Mouse (Mus musculus) skeletal muscle tissue, adult 2 months (tissue): ENCODE measurements around the gene Gm49378.
A peak's percentile ranks its signal among the peaks of the same experiment; 100 is the strongest.

ENCODE experiments used
- DNase-seq: peaks from one replicate; pipeline ENCODE4 v3.0.0-alpha.2; 2012; ENCODE audit warnings: low read depth, low spot score

Gene Gm49378

DNA sequence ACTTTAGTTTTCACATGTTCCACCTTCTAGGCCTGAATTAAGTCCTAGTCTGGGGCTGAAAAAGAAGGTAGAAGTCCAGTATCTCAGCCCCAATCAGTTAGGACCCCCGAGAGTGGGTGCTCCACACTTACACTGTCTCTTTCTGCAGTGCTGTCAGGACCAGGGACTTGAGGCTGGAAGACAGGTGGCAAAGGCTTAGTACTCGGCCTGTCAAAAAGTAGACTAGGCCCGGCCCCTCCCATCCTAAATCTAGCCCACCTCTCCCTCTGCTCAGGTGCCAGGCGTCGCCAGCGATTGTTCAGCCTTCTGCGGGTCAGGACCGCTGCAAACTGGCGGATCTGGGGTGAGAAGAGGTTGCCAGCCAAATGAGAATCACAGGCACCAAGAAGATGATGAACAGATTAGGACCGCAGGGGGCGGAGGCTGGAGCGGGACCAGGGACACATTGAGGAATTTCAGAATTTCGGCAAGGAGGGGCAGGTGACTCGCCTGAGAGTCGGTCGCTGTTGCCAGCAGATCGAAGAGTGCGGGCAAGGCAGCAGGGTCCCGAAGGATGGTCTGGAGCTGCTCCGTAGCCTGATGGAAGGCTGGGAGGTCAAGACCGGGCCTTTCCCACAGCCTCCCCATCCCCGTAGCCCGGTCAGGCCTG, 2.7 kb downstream of the Gm49378 start:
- no peak for DNase-seq

DNA sequence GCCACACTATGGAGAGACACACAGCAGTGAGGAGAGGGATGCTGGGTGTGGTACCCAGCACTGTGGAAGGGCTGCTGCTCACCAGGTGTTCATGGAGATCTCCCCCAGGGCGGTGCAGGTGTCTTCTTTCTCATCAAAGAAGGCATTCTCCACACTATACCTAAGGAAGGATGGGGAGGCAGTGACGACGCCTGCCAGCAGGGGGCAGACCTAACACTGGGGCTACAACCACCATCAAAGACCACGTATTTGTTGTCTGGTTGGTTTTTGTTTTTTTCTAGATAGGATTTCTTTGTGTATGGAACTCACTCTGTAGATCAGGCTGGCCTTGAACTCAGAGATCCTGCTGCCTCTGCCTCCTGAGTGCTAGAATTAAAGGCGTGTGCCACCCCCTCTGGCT, 8.4 kb downstream of the Gm49378 start:
- no peak for DNase-seq

DNA sequence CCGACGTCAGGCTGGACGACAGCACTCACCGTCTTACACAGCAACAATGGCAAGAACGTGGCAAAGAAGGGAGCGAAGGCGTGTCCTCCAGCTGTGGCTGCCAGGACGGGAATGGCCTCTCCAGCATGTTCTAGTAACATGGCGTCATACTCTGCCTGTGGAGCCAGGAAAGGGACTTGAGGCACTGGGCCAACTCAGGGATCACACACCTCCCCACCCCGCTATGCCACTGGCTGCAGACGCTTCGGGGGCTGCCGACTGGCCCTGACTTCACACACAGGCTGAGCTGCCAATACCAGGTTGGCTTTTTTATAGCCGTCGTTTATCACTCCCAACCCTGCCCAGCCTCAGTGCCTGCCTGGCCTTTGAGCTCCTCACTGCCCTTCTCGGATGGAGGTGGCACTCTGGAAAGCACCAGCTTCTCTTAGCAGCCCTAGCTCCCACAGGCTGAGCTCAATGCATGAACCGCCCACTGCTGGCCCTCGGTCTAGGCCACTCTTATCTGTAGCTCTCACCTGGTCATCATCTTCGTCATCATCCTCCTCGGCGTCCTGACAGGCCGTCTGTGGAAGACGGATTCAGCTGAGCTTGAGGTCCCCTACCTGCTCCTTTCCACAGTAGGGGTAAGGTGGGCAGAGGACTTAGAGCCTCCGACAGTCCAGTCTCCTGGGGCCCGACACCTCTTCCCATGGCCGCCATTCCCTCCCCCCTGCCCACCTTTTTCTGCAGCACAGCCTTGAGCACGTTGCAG, 9.4 kb downstream of the Gm49378 start:
- no peak for DNase-seq

DNA sequence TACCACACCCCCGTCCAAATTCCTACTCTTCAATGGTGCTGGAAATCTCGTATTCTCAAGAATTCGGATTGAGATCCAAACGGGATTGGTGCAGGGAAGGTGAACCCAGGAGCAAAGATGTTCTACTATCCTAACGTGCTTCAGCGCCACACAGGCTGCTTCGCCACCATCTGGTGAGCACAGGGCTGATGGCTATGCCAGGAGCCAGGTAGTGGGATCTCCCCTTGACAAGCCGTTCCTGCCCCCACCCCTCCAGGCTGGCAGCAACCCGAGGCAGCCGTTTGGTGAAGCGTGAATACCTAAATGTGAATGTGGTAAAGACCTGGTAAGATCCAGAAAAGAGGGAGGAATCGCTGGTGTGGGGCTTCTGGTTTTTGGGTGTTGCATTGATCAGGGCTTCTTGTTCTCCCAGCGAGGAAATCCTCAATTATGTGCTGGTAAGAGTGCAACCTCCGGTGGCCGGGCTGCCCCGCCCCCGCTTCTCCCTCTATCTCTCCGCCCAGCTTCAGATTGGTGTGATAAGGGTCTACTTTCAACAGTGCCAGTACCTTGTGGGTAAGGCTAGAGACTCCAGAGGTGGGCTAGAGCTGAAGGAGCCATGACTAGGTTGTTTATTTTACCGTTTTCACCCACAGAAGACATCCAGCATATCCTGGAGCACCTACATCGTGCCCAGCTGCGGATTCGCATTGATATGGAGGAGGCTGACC, 19.1 kb downstream of the Gm49378 start:
- no peak for DNase-seq

DNA sequence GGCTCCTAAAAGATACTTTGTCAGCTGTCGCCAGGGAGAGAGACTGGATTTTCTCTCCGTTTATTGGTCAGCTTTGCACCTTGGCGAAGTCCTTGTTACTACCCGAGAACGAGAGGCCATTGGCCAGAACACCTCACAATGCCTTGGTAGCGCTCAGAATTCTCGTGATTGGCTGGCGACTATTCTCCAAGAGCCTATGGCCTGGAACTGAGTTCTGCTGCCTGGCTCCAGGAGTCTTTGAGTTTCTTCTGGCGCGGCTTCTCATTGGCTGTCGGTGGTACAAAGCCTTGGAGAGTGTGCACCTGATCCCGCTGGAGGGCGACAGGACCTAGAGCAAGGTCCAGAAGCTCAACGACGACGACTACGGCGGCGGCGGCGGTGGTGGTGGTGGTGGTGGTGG, 19.9 kb downstream of the Gm49378 start, which contains the start of gene Rec8:
Rec8 (plus strand) TSS at position 216 of the 400 bp plus-strand sequence.
- no peak for DNase-seq

DNA sequence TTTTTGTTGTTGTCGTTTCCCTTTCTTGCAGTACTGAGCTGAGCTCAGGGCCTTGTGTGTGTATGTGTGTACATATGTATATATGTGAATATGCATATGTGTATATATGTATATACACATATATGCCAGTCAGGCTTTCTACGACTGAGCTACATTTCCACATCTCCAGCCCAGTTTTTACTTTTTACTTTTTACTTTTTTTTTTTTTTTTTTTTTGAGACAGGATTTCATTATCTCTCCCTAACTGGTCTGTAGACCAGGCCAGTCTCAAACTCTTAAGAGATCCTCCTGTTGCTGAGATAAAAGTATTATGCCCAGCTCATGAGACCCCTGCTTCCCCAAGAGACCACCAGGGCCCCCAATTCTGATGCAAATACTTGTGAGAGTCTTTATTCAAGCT, 20.9 kb downstream of the Gm49378 start:
- DNase-seq, result no peak

DNA sequence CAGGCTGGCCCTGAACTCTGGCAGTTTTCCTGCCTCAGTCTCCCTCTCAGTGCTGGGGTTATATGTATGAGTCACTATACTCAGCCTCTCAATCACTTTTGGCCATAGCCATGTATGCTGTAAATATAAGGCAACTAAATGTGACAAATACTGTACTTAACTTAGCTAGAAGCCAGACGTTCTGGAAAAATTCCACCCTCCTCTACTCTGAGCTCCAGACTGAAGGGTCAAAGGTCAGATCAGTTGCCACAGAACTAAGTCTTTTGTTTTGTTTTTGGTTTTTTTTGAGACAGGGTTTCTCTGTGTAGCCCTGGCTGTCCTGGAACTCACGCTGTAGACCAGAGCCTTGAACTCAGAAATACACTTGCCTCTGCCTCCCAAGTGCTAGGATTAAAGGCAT, 21.8 kb downstream of the Gm49378 start:
- DNase-seq, result no peak

DNA sequence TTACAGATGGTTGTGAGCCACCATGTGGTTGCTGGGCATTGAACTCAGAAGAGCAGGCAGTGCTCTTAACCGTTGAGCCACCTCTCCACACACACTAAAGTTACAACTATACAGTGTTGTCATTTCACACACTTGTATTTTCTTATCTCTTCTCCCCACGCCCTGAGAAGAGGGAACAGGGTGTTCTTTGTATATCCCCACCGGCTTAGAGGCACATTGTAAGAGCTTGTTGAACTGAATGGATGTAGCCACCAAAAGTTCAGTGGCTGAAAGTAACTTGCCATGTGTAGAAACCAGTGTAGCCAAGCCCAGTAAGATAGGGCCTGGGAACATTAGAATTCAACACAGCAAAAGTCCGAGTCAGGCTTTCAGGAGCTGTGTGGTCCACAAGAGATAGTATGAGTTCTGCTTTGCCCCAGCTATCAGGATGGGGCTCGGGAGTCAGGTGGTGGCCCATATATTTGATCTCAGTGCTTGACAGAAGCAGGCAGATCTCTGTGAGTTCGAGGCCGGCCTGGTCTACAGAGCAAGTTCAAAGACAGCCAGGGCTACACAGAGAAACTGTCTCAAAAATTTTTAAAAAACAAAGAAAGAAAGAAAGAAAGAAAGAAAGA, 23.0 kb downstream of the Gm49378 start:
- DNase-seq, result no peak

DNA sequence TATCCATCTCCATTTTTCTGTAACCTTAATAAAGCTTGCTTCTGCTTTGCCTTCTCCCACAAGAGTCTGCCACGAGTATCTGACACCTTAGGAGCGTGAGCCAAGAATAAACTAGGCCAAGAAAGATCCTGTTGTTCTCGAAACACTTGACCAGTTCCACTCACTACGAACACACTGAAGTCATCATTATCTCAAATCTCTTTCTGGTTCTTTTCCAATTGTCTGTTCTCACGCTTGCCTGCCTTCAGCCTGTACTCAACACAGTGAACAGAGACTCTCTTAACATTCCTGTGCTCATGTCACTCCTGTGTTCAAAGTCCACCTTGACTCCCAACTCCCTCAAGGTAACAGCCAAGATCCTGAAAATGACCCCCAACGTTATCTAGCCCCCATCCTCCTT, 24.3 kb downstream of the Gm49378 start:
- DNase-seq, result no peak

DNA sequence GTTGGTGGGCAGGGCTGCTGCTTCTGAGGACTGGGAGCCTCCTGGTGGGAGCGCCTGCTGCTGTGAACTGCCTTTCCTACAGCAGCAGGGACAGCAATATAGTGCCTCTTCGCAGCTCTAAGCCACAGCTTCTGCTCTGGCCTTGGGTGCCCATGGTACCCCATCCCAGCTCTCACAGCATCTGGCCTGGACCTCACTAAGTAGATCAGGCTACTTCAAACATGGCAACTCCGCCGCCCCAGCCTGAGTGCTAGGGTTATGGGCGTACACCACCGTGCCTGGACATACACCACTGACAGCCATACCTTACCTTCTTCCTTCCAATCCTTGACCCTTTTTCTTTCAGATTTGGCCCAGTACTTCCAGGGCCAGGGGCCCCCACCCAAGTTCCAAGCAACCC, 29.4 kb downstream of the Gm49378 start:
- no peak for DNase-seq

DNA sequence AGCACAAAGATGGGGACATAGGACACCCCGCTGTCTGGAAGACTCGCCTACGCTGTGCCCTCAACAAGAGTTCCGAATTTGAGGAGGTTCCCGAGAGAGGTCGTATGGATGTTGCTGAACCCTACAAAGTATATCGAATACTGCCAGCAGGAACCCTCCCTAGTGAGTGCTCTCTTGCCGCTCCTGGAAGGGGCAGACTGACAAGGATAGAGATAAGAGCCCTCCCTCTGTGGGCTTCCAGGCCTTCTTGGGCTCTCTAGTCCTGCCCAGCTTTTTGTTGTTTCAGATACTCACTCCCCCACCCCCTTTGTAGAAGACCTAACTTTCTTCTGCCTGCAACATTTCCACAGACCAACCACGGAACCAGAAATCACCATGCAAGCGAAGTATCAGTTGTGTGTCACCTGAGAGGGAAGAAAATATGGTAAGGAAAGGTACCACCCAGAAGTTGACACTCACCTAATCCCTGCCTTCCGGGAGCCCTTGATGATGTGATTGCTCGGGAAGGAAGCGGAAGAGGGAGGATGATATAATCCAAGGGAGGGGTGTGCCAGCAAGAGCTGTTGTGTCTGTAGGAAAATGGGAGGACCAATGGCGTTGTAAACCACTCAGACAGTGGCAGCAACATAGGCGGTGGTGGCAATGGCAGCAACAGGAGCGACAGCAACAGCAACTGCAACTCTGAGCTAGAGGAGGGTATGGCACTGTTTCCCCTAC, 31.8 kb downstream of the Gm49378 start:
- no peak for DNase-seq

DNA sequence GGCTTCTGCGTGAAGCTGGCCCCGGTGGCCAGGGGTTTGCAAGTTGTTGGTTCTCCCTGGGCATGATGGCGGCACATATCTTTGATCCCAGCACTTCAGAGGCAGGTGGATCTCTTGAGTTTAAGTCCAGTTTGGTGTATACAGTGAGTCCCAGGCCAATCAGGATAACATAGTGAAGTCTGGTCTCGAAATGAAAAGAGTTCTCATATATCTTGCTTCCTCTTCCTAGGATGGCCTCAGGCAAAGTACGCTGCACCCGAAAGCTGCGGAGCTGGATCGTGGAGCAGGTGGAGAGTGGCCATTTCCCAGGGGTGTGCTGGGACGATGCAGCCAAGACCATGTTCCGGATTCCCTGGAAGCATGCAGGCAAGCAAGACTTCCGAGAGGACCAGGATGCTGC, 32.9 kb downstream of the Gm49378 start:
- no peak for DNase-seq

DNA sequence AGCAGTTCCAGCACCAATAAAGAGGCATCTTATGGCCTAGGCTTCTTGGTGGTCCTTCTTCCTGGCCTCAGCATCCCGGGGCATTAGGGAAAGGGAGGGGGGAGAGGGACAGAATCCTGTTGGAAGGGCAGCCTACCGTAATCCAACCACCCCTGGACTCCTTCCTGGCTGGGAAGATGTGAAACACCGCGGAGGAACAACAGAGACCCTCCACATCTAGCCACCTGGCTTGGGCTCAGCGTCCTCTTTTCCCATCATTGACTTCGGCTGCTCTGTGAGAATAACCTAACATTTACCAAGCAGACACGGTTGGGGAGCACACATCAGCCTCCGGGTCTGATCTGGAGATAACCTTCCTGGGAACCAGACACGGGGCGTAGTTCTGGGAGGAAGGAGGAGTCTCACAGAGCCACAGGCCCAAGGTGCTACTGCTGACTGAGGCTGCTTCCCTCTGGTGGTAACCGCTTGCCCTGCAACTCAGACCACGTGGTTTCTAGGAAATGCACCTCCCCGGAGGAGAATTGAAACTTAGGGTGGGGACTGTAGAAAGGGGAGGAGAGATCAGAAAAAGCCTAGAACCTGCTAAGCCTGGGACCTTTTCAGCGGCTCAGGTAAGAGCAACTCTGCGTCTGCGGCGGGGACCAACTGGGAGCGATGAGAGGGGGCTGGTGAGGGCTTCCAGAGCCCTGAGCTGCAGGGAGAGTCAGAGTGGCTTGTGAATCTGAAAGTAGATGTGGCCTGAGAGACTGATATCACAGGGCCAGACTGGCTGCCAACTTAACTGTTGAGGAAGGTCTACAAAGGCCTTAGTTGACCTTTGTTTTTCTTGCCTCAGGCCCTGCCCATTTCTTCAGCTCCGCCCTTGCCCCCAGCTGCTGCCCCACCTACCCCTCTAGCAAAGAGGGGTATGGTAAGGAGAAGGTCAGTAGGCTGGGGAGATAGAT, 33.8 kb downstream of the Gm49378 start:
- DNase-seq, result peak; percentile 92

DNA sequence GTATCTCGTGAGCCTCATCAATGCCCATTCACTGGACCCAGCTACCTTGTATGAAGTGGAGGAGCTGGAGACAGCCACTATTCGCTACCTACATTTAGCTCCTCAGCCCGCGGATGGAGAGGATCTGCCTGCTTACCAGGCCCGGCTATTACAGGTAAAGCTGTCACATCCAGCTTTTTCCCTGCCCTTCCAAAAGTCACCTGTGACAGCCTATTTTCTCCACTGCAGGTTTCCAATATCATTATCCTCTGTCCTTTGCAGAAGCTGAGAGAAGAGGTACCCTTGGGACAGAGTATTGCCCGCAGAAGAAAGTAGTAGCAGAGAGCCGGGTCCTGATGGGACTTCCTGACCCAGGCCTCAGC, 34.4 kb downstream of the Gm49378 start, which contains the start of gene Irf9:
Irf9 (plus strand) TSS at position 301 of the 362 bp plus-strand sequence.
- DNase-seq, result no peak

DNA sequence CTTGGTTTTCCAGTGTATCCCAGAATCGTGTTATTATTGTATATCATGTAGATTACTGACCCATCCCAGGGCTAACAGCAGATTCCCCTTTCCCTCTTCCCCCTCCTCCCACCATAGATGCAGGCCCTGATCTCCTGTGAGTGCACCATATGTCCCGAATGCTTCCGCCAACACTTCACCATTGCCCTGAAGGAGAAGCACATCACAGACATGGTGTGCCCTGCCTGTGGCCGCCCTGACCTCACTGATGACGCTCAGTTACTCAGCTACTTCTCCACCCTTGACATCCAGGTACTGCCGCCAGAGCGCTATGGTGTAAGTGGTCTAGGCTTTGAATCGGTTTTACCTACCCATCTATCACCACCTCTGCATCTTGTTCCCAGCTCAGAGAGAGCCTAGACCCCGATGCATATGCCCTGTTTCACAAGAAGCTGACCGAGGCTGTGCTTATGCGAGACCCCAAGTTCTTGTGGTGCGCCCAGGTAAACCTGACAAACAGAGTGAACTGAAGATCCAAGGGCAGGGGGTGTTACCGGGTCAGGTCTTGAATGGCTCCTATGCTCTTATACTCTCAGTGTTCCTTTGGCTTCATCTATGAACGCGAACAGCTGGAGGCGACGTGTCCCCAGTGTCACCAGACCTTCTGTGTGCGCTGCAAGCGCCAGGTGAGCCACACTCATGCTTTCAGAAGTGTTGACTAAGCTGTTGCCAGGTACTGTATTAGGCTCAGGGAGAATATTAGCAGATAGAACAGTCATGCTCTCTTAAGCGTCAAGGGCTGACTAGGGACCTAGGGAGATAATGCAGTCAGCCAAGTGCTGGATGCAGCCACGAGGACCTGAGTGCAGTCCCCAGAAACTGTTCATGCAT, 38.9 kb downstream of the Gm49378 start:
- DNase-seq, result no peak

DNA sequence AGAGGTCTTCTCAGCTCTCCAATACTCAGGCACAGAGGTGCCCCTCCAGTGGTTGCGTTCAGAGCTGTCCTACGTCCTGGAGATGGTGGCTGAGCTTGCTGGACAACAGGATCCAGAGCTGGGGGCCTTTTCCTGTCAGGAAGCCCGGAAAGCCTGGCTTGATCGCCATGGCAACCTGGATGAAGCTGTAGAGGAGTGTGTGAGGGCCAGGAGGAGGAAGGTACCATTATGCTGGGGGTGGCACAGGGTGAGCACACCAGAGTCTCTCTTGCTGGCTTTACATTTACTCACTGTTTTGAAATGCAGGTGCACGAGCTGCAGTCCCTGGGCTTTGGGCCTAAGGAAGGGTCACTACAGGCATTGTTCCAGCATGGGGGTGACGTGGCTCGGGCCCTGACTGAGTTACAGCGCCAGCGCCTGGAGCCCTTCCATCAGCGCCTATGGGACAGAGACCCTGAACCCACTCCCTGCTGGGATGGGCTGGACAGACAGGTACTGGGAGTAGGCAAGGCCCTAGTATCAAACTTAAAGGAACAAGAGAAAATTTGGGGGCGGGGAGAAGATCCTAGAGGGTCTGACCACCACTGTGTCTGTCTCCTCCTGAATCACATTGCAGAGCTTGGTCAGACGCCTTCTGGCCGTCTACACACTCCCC, 41.5 kb downstream of the Gm49378 start:
- DNase-seq, result no peak

DNA sequence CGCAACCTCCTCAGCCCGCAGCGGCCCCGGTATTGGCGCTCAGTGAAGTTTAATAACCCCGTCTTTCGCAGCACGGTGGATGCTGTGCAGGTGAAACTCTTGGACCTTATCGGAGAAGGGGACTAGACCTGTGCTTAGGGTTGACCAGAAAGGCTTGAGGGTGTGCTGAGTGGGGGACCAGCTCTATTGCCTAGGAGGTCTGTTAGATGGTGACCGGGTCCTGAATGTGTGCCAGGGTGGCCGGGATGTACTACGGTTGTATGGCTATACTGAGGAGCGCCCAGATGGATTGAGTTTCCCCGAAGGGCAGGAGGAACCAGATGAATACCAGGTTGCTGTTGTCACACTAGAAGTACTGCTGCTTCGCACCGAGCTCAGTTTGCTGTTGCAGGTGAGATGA, 45.5 kb downstream of the Gm49378 start:
- no peak for DNase-seq

DNA sequence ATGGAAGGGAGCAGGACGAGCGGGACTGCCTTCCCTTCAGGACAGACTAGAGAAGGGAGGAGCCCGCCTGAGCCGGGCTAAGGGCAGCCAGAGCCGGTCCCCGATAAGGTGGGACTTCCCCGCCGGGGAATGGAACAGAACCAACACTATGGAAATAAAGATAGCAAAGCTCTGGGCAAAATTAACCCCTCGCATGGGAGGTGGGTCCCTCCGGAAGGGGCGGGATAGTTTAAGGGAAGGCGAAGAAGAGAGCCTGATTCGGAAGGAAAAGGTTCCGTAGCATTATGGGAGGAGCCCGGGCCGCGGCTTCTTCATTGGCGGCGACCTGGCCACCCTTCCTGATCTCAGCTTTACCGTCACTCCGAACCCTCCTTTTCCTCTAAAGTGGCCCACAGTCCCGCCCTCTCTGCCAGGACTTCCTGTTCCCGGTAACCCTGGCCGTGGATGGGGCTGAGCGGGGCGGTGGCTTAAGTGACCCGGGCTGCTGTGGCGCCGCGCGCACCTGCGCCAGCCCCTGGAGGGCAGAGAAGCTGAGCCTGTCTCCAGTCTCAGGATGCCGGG, 46.3 kb downstream of the Gm49378 start, which contains the start of gene Rnf31:
Rnf31 (plus strand) TSS at position 378 of the 561 bp plus-strand sequence.
- DNase-seq, result peak; percentile 93
